Mouse (Mus musculus): Measurements from ENCODE around the gene Fgfr2. TPM values are rescaled to one million over a fixed set of nuclear protein-coding genes. Genes with fewer than 3 reads are reported as not detected.
A peak's percentile ranks its signal among the peaks of the same experiment; 100 is the strongest.

The Fgfr2 gene
- polyA plus RNA-seq, 1 experiment = 14.8 TPM

- H3K4me1 ChIP-seq (ENCODE audit: control insufficient read depth, insufficient read depth, low read length) = no peaks in the 10 kb centered on the region
- no peaks in the 10 kb centered on the region for H3K36me3 ChIP-seq (ENCODE audit: control insufficient read depth, insufficient read depth, low read length)
- no peak overlapping the region for H3K27ac ChIP-seq (ENCODE audit: insufficient read depth, low read depth, low read length)
- peaks cover 1% of the 10 kb centered on the region; the same call in 1 of the 2 replicates for H3K27me3 ChIP-seq (replicated peaks; ENCODE audit: control insufficient read depth, insufficient read depth, low read length)
- TF ChIP-seq CTCF (conservative IDR thresholded peaks at IDR 0.05; ENCODE audit: insufficient read depth, insufficient read length, low read depth, low read length) = no peak
- TF ChIP-seq POLR2A (IDR thresholded peaks at IDR 0.05; ENCODE audit: low read depth, low read length) = no peak
- DNase-seq = no peak
- no peak overlapping the region for H3K4me3 ChIP-seq (ENCODE audit: insufficient read depth, low read depth, low read length)
- 78% methylated on average over 7 of the region's 7 CpGs for WGBS
Measured at GRCm38 (mm10) chr7:131602106-131602505, 1521.0 kb downstream of the Fgfr2 start.

GRCm38 (mm10) chr7:131598483-131598824 is 1524.7 kb downstream of the Fgfr2 start:
- peak; percentile 2 for DNase-seq
- 10% methylated on average over 5 of the region's 5 CpGs for WGBS

GRCm38 (mm10) chr7:131597779-131598482 is 1525.2 kb downstream of the Fgfr2 start:
- DNase-seq = no peak
- Histone ChIP-seq H3K4me3 (ENCODE audit: insufficient read depth, low read depth, low read length) (no peak overlapping the region), H3K27ac (ENCODE audit: insufficient read depth, low read depth, low read length) (no peak overlapping the region), H3K27me3 (replicated peaks; ENCODE audit: control insufficient read depth, insufficient read depth, low read length) (peaks cover 1% of the 10 kb centered on the region; the same call in 1 of the 2 replicates), H3K4me1 (ENCODE audit: control insufficient read depth, insufficient read depth, low read length) (no peaks in the 10 kb centered on the region), H3K36me3 (ENCODE audit: control insufficient read depth, insufficient read depth, low read length) (no peaks in the 10 kb centered on the region)
- WGBS = 18% methylated on average over 12 of the region's 12 CpGs
- no peak for TF ChIP-seq CTCF (conservative IDR thresholded peaks at IDR 0.05; ENCODE audit: insufficient read depth, insufficient read length, low read depth, low read length)
- no peak for TF ChIP-seq POLR2A (IDR thresholded peaks at IDR 0.05; ENCODE audit: low read depth, low read length)

More at GRCm38 (mm10) chr7:131598483-131598824, 1524.7 kb downstream of the Fgfr2 start:
- no peak for TF ChIP-seq POLR2A (IDR thresholded peaks at IDR 0.05; ENCODE audit: low read depth, low read length)
- no peak for TF ChIP-seq CTCF (conservative IDR thresholded peaks at IDR 0.05; ENCODE audit: insufficient read depth, insufficient read length, low read depth, low read length)
- Histone ChIP-seq H3K27me3 (replicated peaks; ENCODE audit: control insufficient read depth, insufficient read depth, low read length) (peaks cover 1% of the 10 kb centered on the region; the same call in 1 of the 2 replicates), H3K36me3 (ENCODE audit: control insufficient read depth, insufficient read depth, low read length) (no peaks in the 10 kb centered on the region), H3K27ac (ENCODE audit: insufficient read depth, low read depth, low read length) (no peak overlapping the region), H3K4me1 (ENCODE audit: control insufficient read depth, insufficient read depth, low read length) (no peaks in the 10 kb centered on the region), H3K4me3 (ENCODE audit: insufficient read depth, low read depth, low read length) (no peak overlapping the region)

GRCm38 (mm10) chr7:131585551-131585950 is 1537.6 kb downstream of the Fgfr2 start:
- Histone ChIP-seq H3K4me1 (ENCODE audit: control insufficient read depth, insufficient read depth, low read length) (no peaks in the 10 kb centered on the region), H3K4me3 (ENCODE audit: insufficient read depth, low read depth, low read length) (no peak overlapping the region), H3K27me3 (replicated peaks; ENCODE audit: control insufficient read depth, insufficient read depth, low read length) (no peaks in the 10 kb centered on the region), H3K36me3 (ENCODE audit: control insufficient read depth, insufficient read depth, low read length) (no peaks in the 10 kb centered on the region), H3K27ac (ENCODE audit: insufficient read depth, low read depth, low read length) (no peak overlapping the region)
- DNase-seq = no peak
- WGBS = 89% methylated on average over 5 of the region's 5 CpGs
- no peak for TF ChIP-seq CTCF (conservative IDR thresholded peaks at IDR 0.05; ENCODE audit: insufficient read depth, insufficient read length, low read depth, low read length)
- TF ChIP-seq POLR2A (IDR thresholded peaks at IDR 0.05; ENCODE audit: low read depth, low read length) = no peak

GRCm38 (mm10) chr7:131582178-131582577 is 1541.0 kb downstream of the Fgfr2 start:
- WGBS = 20% methylated on average over 9 of the region's 9 CpGs
- no peaks in the 10 kb centered on the region for H3K27me3 ChIP-seq (replicated peaks; ENCODE audit: control insufficient read depth, insufficient read depth, low read length)
- H3K4me1 ChIP-seq (ENCODE audit: control insufficient read depth, insufficient read depth, low read length) = no peaks in the 10 kb centered on the region
- H3K36me3 ChIP-seq (ENCODE audit: control insufficient read depth, insufficient read depth, low read length) = no peaks in the 10 kb centered on the region
- no peak overlapping the region for H3K27ac ChIP-seq (ENCODE audit: insufficient read depth, low read depth, low read length)
- no peak for TF ChIP-seq POLR2A (IDR thresholded peaks at IDR 0.05; ENCODE audit: low read depth, low read length)
- DNase-seq = no peak
- H3K4me3 ChIP-seq (ENCODE audit: insufficient read depth, low read depth, low read length) = no peak overlapping the region

- TF ChIP-seq POLR2A (IDR thresholded peaks at IDR 0.05; ENCODE audit: low read depth, low read length) = no peak
- no peak for TF ChIP-seq CTCF (conservative IDR thresholded peaks at IDR 0.05; ENCODE audit: insufficient read depth, insufficient read length, low read depth, low read length)
Measured at GRCm38 (mm10) chr7:131575246-131575645, 1547.9 kb downstream of the Fgfr2 start.

GRCm38 (mm10) chr7:131560697-131561042 is 1562.5 kb downstream of the Fgfr2 start:
- Histone ChIP-seq H3K4me1 (ENCODE audit: control insufficient read depth, insufficient read depth, low read length) (0 out of 2 replicates have a peak, but pooled peaks cover 2% of the 10 kb centered on the region), H3K27ac (ENCODE audit: insufficient read depth, low read depth, low read length) (0 out of 2 replicates have a peak overlapping the region, but pooled peaks have one; percentile 4)
- 1% methylated on average over 14 of the region's 14 CpGs for WGBS

More at GRCm38 (mm10) chr7:131575246-131575645, 1547.9 kb downstream of the Fgfr2 start:
- Histone ChIP-seq H3K27me3 (replicated peaks; ENCODE audit: control insufficient read depth, insufficient read depth, low read length) (no peaks in the 10 kb centered on the region), H3K27ac (ENCODE audit: insufficient read depth, low read depth, low read length) (no peak overlapping the region), H3K36me3 (ENCODE audit: control insufficient read depth, insufficient read depth, low read length) (no peaks in the 10 kb centered on the region), H3K4me1 (ENCODE audit: control insufficient read depth, insufficient read depth, low read length) (no peaks in the 10 kb centered on the region), H3K4me3 (ENCODE audit: insufficient read depth, low read depth, low read length) (no peak overlapping the region)
- no peak for DNase-seq
- WGBS = 82% methylated on average over 6 of the region's 6 CpGs

More at GRCm38 (mm10) chr7:131560697-131561042, 1562.5 kb downstream of the Fgfr2 start:
- peak overlapping the region; percentile 90 for H3K4me3 ChIP-seq (ENCODE audit: insufficient read depth, low read depth, low read length)
- no peak for DNase-seq
- peaks cover 2% of the 10 kb centered on the region; the same call in 1 of the 2 replicates for H3K27me3 ChIP-seq (replicated peaks; ENCODE audit: control insufficient read depth, insufficient read depth, low read length)
- no peaks in the 10 kb centered on the region; the same call in none of the 2 replicates for H3K36me3 ChIP-seq (ENCODE audit: control insufficient read depth, insufficient read depth, low read length)
- TF ChIP-seq CTCF (conservative IDR thresholded peaks at IDR 0.05; ENCODE audit: insufficient read depth, insufficient read length, low read depth, low read length) (no peak), POLR2A (IDR thresholded peaks at IDR 0.05; ENCODE audit: low read depth, low read length) (no peak)

Data from kidney, adult 2 months (tissue).